Mouse (Mus musculus): ENCODE data around the gene Lsm4. TPM values are rescaled to one million over a fixed set of nuclear protein-coding genes. Genes with fewer than 3 reads are reported as not detected.

Lsm4 gene
- total RNA-seq (2014; fragmentation: Nextera tagmentation) = 187 and 226 TPM in 2 replicates
- 247 and 312 TPM in 2 replicates for total RNA-seq (2017)

DNA sequence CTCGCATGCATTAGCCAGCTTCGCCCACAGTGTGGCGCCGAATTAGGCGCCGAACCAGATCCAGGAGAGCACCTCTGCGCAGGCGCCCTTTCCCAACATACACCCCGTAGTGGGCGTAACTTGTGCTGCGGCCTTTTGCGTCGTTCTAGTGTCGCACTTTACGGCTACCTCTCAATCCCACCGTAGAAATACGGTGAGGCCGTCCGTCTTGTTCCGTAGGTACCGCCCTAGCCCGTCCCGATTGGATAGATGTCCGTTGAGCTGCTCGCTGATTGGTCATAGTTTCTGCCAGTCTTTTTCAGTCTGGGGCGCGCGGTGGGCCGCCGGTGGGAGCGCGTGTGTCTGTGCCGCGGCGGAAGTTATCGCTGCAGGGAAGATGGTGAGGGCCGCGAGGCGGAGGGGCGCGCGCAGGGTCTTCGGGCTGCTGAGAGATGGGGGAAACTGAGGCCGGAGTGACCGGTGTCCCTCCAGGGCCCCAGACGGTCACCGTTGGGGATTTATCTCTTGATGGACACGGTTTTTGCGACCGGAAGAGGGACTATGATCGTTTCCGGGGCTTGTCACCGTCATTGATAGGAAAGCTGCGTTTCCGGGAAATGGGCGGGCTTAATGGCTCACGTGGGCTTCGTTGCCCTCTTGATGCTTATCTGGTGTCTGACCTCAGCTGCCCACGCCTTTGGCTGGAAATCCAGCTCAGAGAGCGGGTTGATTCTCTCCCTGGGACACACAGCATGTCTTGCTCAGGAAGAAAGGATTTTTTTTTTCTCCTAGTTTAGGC, at the start of gene Lsm4:
Gene Lsm4 (plus strand): TSS at position 170 of the 778 bp plus-strand sequence.
- peak; percentile 90 for ATAC-seq (replicated peaks; ENCODE audit: poor library complexity, severe bottlenecking)

DNA sequence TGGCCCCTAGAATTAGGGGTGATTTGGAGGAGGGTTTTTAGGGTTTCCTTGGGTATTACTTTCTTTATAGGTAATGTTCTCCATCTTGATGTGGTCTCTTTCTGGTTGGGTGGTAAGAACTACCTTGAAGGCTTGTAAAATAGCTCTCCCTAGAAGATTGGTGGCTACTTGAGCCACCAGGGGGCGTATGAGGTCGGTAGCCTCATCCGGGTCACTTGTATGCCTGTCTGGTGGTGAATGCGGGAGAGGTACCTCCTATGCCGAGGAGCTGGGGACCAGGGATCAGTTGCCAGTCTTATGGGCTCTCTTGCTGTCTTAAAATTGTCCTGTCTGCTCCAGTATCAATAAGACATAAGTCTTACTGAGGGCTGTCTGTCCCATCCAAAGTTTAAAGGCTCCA, 47.9 kb upstream of the Lsm4 start:
- ATAC-seq (replicated peaks; ENCODE audit: poor library complexity, severe bottlenecking) = peak; percentile 45; the same call in 1 of the 2 replicates

DNA sequence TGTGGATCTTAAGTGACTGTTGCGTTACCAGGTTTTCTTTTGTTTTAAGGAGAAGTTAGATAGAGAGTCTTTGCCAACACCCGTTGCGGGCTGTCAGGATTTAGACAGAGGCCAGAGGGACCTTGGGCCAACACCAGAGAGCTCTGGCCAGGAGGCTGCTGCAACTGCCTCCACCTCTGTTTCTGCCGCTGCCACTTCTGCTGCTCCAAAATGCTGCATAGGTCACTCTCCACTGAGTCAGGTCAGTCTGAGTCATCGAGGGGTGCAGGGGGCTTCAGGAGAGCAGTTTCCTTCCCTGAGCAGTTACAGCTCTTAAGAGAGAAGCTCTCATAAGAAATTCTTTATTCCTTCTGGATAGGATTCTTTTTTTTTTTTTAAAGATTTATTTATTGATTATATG, 46.0 kb upstream of the Lsm4 start:
- no peak for ATAC-seq (replicated peaks; ENCODE audit: poor library complexity, severe bottlenecking)

DNA sequence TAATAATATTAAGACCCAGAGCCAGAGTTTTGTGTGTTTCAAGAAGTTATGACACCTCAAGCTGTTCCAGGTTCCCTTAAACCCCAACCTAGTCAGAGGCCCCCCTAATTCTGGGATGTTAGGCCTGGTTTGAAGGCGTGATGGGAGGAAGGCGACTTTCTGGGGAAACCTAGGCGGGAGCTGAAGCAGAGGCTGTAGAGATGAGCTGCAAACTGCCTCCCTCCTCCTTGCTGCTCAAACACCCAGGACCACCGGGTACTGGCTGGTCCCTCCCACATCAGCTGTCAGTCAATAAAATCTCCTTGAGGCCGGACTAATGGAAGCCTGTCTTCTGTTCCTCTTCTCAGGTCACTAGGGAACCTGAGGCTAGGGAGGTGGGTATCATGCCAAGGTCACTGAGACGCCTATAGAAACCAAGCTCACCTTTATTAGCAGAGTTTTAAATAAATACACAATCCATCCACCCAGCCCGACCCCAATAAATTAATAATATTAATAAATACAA, 44.0 kb upstream of the Lsm4 start:
- no peak for ATAC-seq (replicated peaks; ENCODE audit: poor library complexity, severe bottlenecking)

DNA sequence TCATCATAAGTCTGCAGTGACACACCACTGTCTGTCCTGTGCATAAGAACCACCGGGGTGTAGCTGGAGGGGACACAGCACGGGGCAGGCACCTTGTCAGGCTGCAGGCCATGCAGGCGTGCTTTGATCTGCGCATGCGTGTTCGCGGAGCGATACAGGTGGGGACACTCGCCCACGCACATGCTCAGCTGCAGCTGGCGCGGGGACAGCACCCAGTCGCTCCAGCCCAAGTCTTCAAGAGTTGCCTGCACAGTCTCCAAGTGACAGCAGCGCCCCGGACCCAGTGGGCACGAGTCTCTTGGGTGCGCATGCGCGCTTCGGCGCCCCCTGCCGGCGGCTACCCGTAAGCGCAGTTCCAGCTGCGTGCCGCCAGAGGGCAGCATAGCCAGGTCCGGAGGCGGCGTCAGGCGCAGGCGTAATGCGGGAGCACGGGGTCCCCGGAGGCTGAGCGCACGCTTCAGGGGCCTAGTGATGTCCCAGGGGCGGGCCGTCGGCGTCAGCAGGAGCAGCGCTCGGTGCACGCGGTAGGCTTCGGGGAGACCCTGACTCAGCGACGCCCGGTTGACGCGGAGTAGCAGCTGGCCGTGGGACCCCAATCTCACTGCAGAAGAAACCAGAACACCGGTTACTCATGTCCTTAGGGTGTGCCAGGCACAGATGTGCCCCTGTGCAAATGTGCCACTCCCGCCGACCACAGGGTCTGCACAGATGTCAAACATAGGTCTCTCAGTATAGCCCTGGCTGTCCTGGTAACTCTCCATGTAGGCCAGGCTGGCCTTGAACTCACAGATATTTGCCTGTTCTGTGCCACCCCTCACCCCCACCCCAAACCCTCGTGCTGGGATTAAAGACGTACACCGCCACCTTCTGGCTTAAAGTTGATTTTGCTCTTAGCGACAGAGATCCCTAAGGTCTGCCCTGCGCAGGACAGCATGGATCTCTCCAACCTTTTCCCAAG, 43.2 kb upstream of the Lsm4 start:
- peak; percentile 73 for ATAC-seq (replicated peaks; ENCODE audit: poor library complexity, severe bottlenecking)

DNA sequence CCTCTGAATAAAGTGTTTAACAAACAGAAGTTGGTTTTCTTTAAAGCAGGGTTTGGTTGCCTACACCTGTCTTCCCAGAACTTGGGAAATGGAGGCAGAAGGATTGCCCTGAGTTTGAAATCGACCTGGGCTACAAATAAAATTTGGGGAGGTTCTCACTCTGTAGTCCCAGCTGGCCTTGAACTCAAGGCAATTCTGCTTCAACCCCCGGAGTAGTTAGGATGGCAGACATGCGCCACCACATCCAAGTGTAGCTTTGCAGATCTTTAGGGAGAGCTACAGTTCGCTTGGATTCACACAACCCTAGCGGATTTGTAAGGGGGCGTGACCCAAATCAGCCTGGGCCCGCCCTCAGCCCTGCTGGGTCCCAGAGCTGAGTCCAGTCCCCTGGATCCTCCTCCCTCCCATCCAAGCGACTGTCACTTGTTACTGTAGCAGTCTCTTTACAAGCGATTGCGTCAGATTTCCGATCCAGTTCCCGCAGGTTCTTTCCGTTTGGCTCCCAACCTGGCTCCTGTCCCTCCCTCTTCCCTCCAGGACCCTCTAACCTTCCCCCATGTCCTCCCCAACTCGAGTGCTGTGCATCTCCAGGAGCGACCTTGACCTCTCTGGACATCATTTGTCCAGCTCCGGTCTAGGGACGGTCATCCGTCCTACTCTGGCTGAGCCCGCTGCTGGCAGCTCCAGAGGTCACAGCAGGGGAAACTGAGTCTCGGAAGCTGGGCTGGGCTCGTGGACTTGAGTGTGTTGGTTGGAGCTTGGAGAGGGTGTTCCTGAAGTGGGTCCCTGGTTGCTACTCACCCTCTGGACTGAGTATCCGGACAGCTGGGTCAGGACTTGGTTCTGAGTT, 42.3 kb upstream of the Lsm4 start:
- peak; percentile 50 for ATAC-seq (replicated peaks; ENCODE audit: poor library complexity, severe bottlenecking)

DNA sequence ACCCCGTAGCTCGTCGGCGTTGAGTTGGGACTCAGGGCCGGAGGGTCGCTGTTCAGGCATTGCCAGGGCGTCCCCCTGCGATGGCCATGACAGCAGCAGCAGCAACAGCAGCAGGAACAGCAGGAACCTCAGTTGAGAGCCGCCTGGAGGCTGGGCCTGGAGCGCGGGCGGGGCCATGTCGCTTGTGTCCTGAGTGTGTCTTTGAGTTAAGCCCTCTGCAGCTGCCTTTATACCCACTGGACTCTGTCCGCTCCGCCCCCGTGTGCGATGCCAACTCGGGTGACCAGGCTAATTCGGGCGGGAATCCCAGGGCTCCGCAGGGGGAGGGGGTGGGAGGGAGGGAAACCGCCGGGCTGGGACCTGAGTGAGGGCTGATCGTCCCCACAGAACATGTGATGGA, 41.6 kb upstream of the Lsm4 start:
- no peak for ATAC-seq (replicated peaks; ENCODE audit: poor library complexity, severe bottlenecking)

DNA sequence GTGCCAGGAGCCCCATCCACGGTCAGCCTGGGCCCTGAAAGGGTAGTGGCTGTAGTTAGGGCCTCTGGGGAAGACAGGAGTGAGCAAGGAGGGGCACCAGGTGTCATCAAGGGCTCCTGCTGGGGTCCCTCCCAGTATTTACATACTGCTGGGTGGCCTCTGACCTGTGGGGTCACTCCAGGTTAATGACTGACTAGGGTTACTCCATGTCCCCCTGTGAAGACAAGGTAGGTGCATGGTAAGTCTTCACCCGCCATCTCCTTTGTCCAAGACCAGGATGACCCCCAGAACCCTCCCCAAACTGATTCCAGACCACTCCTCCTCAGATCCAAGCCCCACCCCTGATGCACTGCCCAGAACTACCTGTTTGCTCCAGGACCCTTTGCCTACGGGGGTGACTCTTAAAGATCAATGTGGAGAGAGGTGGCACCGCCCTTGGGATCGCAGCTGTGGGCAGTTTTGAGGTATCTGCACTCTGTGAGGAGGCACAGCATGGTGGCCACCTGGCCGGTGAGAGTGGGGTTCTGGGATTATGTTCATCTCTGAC, 40.6 kb upstream of the Lsm4 start, which contains the start of gene Gdf15:
Gene Gdf15 (minus strand): TSS at position 111 of the 547 bp plus-strand sequence.
- ATAC-seq (replicated peaks; ENCODE audit: poor library complexity, severe bottlenecking) = no peak

DNA sequence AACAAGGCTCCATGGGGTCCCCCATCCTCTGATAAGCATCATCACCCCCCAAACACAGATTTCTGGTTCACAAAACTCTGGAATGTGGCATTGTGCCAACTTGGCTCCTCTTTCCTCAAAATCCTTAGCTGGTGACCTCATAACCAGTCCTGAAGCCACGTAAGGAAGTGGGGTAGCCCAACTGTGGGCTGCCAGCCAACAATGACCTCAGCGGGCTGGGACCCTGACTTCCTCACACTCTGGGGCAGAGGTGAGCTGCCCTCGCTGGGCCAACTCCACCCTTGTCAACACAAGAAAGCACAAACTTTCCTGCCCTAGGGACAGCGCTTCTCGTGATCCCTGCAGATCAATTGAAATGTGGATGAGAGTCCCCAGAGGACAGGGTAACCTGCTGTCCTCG, 39.0 kb upstream of the Lsm4 start:
- ATAC-seq (replicated peaks; ENCODE audit: poor library complexity, severe bottlenecking) = peak; percentile 31

DNA sequence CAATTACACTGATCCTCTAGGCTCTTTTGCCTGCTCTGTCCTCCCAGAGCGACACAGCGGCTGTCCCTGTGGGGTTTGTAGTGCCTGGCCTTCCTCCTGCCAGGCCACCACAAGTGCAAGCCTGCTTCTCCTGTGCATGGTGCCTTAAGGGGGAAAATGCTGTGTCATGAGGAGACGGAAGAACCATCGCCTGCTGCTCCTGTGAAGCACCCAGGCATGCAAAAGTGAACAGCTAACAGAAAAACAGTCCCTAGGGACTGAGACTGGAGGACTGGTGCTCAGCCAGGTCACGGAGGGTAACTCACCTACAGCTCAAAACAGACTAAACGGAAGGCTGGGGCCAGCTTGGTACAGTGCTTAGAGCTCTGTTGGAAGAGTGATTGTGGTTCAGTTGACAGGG, 37.5 kb upstream of the Lsm4 start:
- peak; percentile 53 for ATAC-seq (replicated peaks; ENCODE audit: poor library complexity, severe bottlenecking)

DNA sequence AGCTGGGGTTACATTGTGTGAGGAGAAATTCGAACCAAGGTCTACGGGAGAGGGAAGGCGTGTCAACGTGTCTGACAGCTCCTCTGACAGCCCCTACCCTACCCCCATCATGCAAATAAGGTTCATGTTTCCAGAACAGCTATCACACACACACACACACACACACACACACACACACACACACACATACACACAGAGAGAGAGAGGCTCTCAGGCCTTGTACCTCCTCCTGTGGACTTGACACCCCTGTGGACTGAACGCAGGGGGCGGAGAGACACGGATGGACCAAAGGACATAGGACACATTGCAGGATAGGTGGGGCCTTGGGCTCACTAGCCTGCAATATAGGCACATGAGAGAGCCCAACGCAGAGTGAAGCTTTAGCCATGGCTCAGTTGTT, 36.2 kb upstream of the Lsm4 start:
- no peak for ATAC-seq (replicated peaks; ENCODE audit: poor library complexity, severe bottlenecking)

DNA sequence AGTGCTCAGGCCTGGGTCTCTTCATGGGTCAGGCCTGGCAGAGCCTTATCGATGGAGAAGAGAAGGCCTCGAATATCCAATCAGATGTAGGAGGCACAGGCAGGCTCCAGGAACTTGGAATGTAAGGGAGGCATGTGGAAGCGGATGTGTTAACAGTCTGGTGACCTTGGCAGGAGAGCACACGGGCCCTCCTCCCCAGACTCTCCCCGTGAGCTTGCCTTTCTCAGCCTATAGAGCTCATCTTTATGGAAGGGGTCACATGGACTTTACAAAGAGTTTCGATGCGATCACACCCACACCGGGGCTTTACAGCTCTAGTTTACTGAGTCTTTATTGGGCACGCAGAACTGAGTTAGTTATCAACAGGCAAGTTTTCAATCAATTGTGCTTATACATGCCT, 34.3 kb upstream of the Lsm4 start:
- no peak for ATAC-seq (replicated peaks; ENCODE audit: poor library complexity, severe bottlenecking)

DNA sequence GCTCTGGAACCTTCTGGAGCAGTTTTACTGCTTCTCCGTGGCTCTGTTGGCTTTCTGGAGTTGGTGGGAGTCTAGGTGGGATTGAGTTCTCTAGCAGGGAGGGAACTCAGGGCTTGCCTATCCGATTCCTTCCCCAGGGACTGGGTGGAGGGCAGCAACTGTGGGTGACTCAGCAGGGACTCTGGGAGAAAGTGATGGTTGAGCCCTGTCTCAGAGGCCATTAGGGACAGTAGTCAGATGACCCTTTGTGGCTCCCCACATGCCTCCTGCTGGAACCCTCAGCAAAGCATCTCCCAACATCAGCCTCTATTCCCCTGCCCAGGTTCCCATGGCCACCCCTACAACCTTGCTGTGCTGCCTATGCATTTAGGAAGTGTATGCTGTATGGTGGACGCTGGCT, 30.0 kb upstream of the Lsm4 start:
- no peak for ATAC-seq (replicated peaks; ENCODE audit: poor library complexity, severe bottlenecking)

DNA sequence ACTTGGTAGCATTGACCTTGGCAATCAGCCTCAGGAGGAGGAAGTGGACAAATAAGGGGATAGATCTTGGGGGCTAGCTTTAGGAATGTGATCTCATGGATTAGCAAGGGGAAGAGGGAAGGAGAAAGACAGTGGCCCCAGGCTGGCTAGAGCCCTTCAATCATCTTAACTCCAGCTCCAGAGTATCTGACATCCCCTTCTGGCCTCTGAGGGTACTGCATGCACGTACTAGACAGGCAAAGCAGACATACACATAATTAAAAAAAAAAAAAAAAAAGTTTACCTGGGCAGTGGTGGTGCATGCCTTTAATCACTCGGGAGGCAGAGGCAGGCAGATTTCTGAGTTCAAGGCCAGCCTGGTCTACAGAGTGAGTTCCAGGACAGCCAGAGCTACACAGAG, 29.0 kb upstream of the Lsm4 start:
- peak; percentile 43; the same call in 1 of the 2 replicates for ATAC-seq (replicated peaks; ENCODE audit: poor library complexity, severe bottlenecking)

DNA sequence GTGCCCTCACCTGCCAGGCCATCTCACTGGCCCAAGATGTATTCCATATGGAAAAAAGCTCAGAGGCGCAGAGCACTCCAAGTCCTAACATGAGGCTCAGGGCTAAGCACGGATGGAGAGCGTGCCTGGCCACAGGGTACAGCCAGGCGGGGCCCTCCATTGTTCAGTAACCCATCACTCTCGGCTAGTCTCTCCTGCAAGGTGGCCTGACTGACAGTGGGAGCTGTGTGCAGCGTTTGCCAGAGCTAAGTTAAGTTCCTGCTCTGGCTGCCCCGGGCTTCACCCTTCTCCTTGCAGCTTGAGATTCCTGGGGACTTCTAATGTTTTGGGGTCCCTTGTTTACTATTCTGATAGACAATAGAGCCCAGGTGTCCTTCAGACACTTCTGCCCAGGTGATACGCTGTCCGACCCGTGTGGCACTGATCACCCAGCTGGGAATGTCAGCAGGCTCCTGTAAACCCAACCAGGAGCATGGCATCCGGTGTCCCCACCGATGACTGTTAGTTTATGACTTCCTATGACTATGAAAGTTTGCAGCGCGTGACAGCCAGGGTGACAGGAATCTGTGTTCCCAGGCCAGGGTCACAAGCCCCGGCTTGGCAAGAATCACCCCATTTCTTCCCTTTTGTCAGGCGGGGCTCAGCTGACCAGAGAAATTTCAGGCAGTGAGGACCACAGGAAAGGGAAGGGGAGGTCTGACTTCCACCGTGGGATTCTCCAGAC, 27.4 kb upstream of the Lsm4 start:
- peak; percentile 36 for ATAC-seq (replicated peaks; ENCODE audit: poor library complexity, severe bottlenecking)

DNA sequence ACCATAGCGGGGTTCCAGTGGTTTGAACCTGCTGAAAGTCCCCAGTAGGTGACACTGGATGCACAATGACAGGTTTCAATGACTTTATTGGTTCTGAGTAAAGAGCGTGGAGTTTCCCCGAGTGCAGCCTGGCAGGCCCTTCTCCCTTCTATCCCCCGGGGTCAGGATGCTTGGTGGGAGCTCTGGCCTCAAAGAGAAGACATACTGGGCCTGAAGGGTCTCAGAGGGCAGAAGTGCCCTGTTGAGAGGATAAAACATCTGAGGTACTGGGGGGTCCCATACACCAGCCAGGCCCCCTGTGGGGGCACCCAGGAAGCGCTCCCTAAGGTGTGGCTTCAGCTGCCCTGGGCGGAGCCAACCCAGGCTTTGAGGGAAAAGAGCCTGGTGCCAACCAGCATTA, 26.7 kb upstream of the Lsm4 start:
- ATAC-seq (replicated peaks; ENCODE audit: poor library complexity, severe bottlenecking) = no peak

DNA sequence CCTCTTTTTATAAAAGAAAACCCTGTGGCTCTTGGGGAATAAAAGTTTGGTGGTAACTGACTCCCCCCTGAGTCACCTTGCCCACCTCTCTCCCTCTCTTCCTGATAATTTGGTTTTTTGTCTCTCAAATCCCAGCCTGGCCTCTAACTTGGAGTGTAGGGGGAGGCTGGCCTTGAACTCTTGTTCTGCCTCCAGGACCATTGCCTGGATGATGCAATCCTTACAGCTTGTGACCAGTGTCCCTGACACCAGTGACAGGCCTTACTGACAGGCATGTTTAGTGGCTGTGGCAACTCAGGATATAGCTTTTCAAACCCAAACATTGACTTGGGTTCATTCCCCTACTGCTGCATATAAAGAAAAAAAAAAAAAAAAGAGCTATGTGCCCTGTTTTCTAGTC, 26.3 kb upstream of the Lsm4 start:
- ATAC-seq (replicated peaks; ENCODE audit: poor library complexity, severe bottlenecking) = no peak

DNA sequence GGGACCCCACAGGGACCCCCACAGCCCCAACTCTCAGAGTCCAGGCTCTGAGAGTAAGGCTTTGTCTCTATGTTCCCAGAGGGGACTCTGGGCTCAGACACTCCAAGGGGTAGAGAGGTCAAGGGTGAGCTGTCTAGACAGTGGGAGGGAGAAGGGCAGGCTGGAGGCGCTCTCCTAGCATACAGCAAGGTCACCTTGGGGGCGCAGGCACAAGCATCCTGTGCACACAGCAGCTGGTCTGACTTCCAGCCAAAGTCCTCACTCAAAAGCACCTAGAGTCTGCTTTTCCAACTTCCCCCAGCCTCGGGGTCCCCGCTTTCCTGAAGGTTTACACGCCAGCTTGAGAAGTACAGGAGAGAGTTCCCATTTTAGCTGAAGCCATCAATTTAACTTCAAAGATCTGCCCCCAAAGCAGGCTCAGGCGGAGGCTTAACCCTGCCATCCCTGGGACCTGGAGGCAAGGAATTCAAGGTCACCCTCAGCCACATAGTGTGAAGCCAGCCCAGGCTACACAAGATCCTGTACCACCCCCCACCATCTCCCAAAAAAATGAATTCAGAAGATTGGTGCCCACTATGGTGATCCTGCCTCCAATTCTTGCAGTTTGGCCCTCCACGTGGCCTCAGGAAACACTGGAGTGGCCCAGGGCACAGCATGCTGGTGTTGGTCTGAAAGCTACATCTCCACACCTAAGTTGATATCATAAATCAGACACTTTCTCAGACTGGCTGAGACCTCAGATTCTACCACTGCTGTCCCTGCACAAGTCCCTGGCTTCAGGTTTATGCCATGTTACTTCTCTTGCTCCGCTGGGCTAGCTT, 25.5 kb upstream of the Lsm4 start:
- ATAC-seq (replicated peaks; ENCODE audit: poor library complexity, severe bottlenecking) = no peak

DNA sequence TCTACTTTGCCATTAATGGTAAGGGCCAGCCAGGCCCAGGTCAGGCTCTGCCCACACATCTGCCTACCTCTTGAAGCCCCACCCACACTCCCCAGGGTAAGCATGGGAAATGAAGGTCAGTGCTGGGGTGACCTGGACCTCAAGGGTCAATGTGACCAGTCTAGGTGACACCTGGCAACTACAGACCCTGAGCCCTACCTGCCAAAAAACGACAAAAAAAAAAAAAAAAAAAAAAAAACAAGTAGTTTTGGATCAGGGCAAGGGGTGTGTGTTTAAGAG, 24.9 kb upstream of the Lsm4 start:
- no peak for ATAC-seq (replicated peaks; ENCODE audit: poor library complexity, severe bottlenecking)

All from granulocyte monocyte progenitor cell, adult 5-6 weeks (primary cell).